Mouse (Mus musculus) bone marrow, adult 2 months (tissue): ENCODE measurements around the gene Cdkl1.

ENCODE experiments used
- CTCF ChIP-seq: fragments of 200-500 bp; IDR thresholded peaks from 2 replicates; pipeline ENCODE4 v1.5.1; 2011; ENCODE audit warnings: low read length, control low read depth; ENCODE audit not compliant: control insufficient read depth, insufficient read depth
- POLR2A ChIP-seq: fragments of 200-500 bp; IDR thresholded peaks from 2 replicates; pipeline ENCODE4 v1.6.1; 2011; ENCODE audit warnings: low read depth, mild to moderate bottlenecking, control low read depth, low read length, borderline replicate concordance; ENCODE audit not compliant: control insufficient read depth

DNA sequence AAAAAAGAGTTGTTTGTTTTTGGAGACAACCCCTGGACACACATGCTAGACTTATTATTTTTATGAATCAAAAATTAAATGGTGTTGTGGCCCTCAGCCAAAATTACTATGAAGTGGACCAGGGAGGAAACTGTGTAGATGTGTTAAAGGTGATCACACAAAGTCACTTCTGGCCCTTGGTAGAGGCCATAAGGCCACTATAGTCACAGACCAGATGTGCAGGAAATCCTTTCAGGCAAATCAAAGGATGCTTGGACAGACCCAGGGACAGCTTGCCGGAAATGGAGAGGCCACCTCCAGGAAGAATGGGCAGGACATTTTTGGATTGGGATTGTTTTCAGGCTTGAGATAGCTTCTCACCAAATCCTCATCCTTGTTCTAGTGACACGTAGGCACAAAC is 29.5 kb downstream of the Cdkl1 start:
- TF ChIP-seq POLR2A (no peak), CTCF (no peak)
